ENCODE assay signal across 7 mouse cellular contexts in genomic region chr14:31226978-31227377, GRCm38 (mm10). TPM values are rescaled to one million over a fixed set of nuclear protein-coding genes. Genes with fewer than 3 reads are reported as not detected.
DNase-seq lines count a peak whose midpoint lies in the region; ATAC-seq and TF ChIP-seq lines count a peak whose summit lies in the region.

No protein-coding gene starts in this region.

- no peak overlapping the region for H3K27ac ChIP-seq in hindbrain, embryonic 14.5 days
- peak overlapping the region; percentile 42; the same call in 1 of the 2 replicates for H3K27ac ChIP-seq in limb, embryonic 10.5 days
- H3K27ac ChIP-seq in stomach, embryonic 16.5 days (ENCODE audit: low read length) = peak overlapping the region; percentile 67

- no peak for TF ChIP-seq POLR2A in lung, adult 2 months (IDR thresholded peaks at IDR 0.05; ENCODE audit: borderline replicate concordance, extremely low read depth, low read depth, low read length)

- H3K27me3 ChIP-seq in hindbrain, embryonic 14.5 days (ENCODE audit: control insufficient read depth, insufficient read depth, low read length) = no peaks in the 10 kb centered on the region
- no peaks in the 10 kb centered on the region for H3K27me3 ChIP-seq in limb, embryonic 10.5 days (ENCODE audit: low read depth, poor library complexity, severe bottlenecking)
- no peaks in the 10 kb centered on the region for H3K27me3 ChIP-seq in stomach, embryonic 16.5 days (ENCODE audit: control insufficient read depth, insufficient read depth, low read length)

- DNase-seq in lung, adult 18-20 months = peak; percentile 49 to 58
- no peak for DNase-seq in lung, adult 2 months
- no peak for DNase-seq in hindbrain, embryonic 14.5 days (ENCODE audit: low spot score)
- no peak for DNase-seq in limb, embryonic 10.5 days (ENCODE audit: low spot score)
- no peak for DNase-seq in embryo, embryonic 11 days

- ATAC-seq in frontal cortex, adult (ENCODE audit: low TSS enrichment) = peak; percentile 88
- ATAC-seq in hindbrain, embryonic 14.5 days (ENCODE audit: low FRiP score) = peak; percentile 57; the same call in 1 of the 2 replicates
- ATAC-seq in stomach, embryonic 16.5 days (ENCODE audit: insufficient read depth, low FRiP score) = peak; percentile 79; the same call in 1 of the 2 replicates

- H3K4me3 ChIP-seq in lung, adult 2 months (replicated peaks; ENCODE audit: extremely low read depth, low read depth, low read length) = no peak overlapping the region
- H3K4me3 ChIP-seq in hindbrain, embryonic 14.5 days (replicated peaks; ENCODE audit: low read length) = no peak overlapping the region
- H3K4me3 ChIP-seq in limb, embryonic 10.5 days = no peak overlapping the region
- no peak overlapping the region for H3K4me3 ChIP-seq in stomach, embryonic 16.5 days (replicated peaks; ENCODE audit: low read length)

- no peaks in the 10 kb centered on the region for H3K36me3 ChIP-seq in hindbrain, embryonic 14.5 days (replicated peaks; ENCODE audit: control insufficient read depth, insufficient read depth)
- no peaks in the 10 kb centered on the region for H3K36me3 ChIP-seq in limb, embryonic 10.5 days
- no peaks in the 10 kb centered on the region for H3K36me3 ChIP-seq in stomach, embryonic 16.5 days (ENCODE audit: control insufficient read depth, insufficient read depth, low read length)

- no peak overlapping the region for H3K9ac ChIP-seq in hindbrain, embryonic 14.5 days
- peak overlapping the region; percentile 51; the same call in 1 of the 2 replicates for H3K9ac ChIP-seq in stomach, embryonic 16.5 days (ENCODE audit: low read length)

- peaks cover 30% of the 10 kb centered on the region for H3K4me1 ChIP-seq in lung, adult 2 months (ENCODE audit: control insufficient read depth, insufficient read depth, low read length)
- H3K4me1 ChIP-seq in hindbrain, embryonic 14.5 days (replicated peaks; ENCODE audit: control insufficient read depth, insufficient read depth, low read length) = no peaks in the 10 kb centered on the region
- peaks cover 22% of the 10 kb centered on the region; the same call in 1 of the 2 replicates for H3K4me1 ChIP-seq in limb, embryonic 10.5 days
- peaks cover 13% of the 10 kb centered on the region for H3K4me1 ChIP-seq in stomach, embryonic 16.5 days (ENCODE audit: control insufficient read depth, insufficient read depth, low read length)

- H3K9me3 ChIP-seq in hindbrain, embryonic 14.5 days (ENCODE audit: control insufficient read depth, low read length) = no peaks in the 10 kb centered on the region
- H3K9me3 ChIP-seq in limb, embryonic 10.5 days (replicated peaks) = no peaks in the 10 kb centered on the region
- no peaks in the 10 kb centered on the region for H3K9me3 ChIP-seq in stomach, embryonic 16.5 days (replicated peaks; ENCODE audit: control insufficient read depth, low read length)

- no peak for TF ChIP-seq CTCF in lung, adult 2 months (IDR thresholded peaks at IDR 0.05; ENCODE audit: insufficient read depth, low read length)

- no peak overlapping the region for H3K4me2 ChIP-seq in hindbrain, embryonic 14.5 days (replicated peaks)
- no peak overlapping the region for H3K4me2 ChIP-seq in stomach, embryonic 16.5 days (ENCODE audit: low read depth, low read length)

- 22% methylated on average over 4 of the region's 4 CpGs for WGBS in lung, adult 2 months
- WGBS in hindbrain, embryonic 14.5 days = 64% methylated on average over 4 of the region's 4 CpGs
- WGBS in limb, embryonic 10.5 days = 88% methylated on average over 4 of the region's 4 CpGs
- 37% methylated on average over 4 of the region's 4 CpGs for WGBS in stomach, embryonic 16.5 days

RNA-seq across cellular contexts. Expression of gene Sema3g, which starts 9.3 kb away (rescaled TPM):
- 95.9 and 109 TPM in 2 replicates for polyA plus RNA-seq in lung, adult 2 months (2012; rRNA removed)
- polyA plus RNA-seq in hindbrain, embryonic 14.5 days (2014; fragmentation: Nextera tagmentation; extraction: Ambion mirVana) = 0.27 and 0.32 TPM in 2 replicates
- 0.51 and 0.73 TPM in 2 replicates for polyA plus RNA-seq in limb, embryonic 10.5 days (2016; fragmentation: Nextera tagmentation; extraction: Ambion mirVana)
- polyA plus RNA-seq in stomach, embryonic 16.5 days (2015; fragmentation: Nextera tagmentation; extraction: Ambion mirVana) = 0.67 and 0.90 TPM in 2 replicates

RNA-seq across cellular contexts. Expression of gene Nisch, which starts 10.2 kb away (rescaled TPM):
- 412 and 458 TPM in 2 replicates for polyA plus RNA-seq in lung, adult 2 months (2012; rRNA removed)
- 304 and 309 TPM in 2 replicates for polyA plus RNA-seq in hindbrain, embryonic 14.5 days (2014; fragmentation: Nextera tagmentation; extraction: Ambion mirVana)
- polyA plus RNA-seq in limb, embryonic 10.5 days (2016; fragmentation: Nextera tagmentation; extraction: Ambion mirVana) = 491 and 543 TPM in 2 replicates
- 289 and 291 TPM in 2 replicates for polyA plus RNA-seq in stomach, embryonic 16.5 days (2015; fragmentation: Nextera tagmentation; extraction: Ambion mirVana)

RNA-seq across cellular contexts. Expression of gene Tnnc1, which starts 18.9 kb away (rescaled TPM):
- polyA plus RNA-seq in lung, adult 2 months (2012; rRNA removed) = 25.4 and 32.2 TPM in 2 replicates
- polyA plus RNA-seq in hindbrain, embryonic 14.5 days (2014; fragmentation: Nextera tagmentation; extraction: Ambion mirVana) = 2.4 and 3.2 TPM in 2 replicates
- polyA plus RNA-seq in limb, embryonic 10.5 days (2016; fragmentation: Nextera tagmentation; extraction: Ambion mirVana) = 2.7 and 3.8 TPM in 2 replicates
- 6.3 and 46.9 TPM in 2 replicates for polyA plus RNA-seq in stomach, embryonic 16.5 days (2015; fragmentation: Nextera tagmentation; extraction: Ambion mirVana)

RNA-seq across cellular contexts. Expression of gene Phf7, which starts 24.1 kb away (rescaled TPM):
- 4.8 and 5.4 TPM in 2 replicates for polyA plus RNA-seq in lung, adult 2 months (2012; rRNA removed)
- polyA plus RNA-seq in hindbrain, embryonic 14.5 days (2014; fragmentation: Nextera tagmentation; extraction: Ambion mirVana) = 10.4 and 10.7 TPM in 2 replicates
- 11.3 and 11.7 TPM in 2 replicates for polyA plus RNA-seq in limb, embryonic 10.5 days (2016; fragmentation: Nextera tagmentation; extraction: Ambion mirVana)
- 9.5 and 12.7 TPM in 2 replicates for polyA plus RNA-seq in stomach, embryonic 16.5 days (2015; fragmentation: Nextera tagmentation; extraction: Ambion mirVana)

RNA-seq across cellular contexts. Expression of gene Bap1, which starts 24.3 kb away (rescaled TPM):
- 43.9 and 48.3 TPM in 2 replicates for polyA plus RNA-seq in lung, adult 2 months (2012; rRNA removed)
- 93.3 and 94.1 TPM in 2 replicates for polyA plus RNA-seq in hindbrain, embryonic 14.5 days (2014; fragmentation: Nextera tagmentation; extraction: Ambion mirVana)
- 133 and 148 TPM in 2 replicates for polyA plus RNA-seq in limb, embryonic 10.5 days (2016; fragmentation: Nextera tagmentation; extraction: Ambion mirVana)
- polyA plus RNA-seq in stomach, embryonic 16.5 days (2015; fragmentation: Nextera tagmentation; extraction: Ambion mirVana) = 64.1 and 69.0 TPM in 2 replicates

Comparison
In these comparisons a context has a peak if more than half of its experiments do, and no peak if none do; other contexts are left out.
1. DNase-seq: peak in lung, adult 18-20 months (2 of 2); none in lung, adult 2 months (single experiment), hindbrain, embryonic 14.5 days (single experiment), limb, embryonic 10.5 days (single experiment) and embryo, embryonic 11 days (single experiment).
2. RNA of gene Sema3g, which starts 9.3 kb away (polyA plus RNA-seq): 95.9 to 109 TPM in lung, adult 2 months; 0.67 to 0.90 TPM in stomach, embryonic 16.5 days, 0.51 to 0.73 TPM in limb, embryonic 10.5 days and 0.27 to 0.32 TPM in hindbrain, embryonic 14.5 days; every median in the first group is over 10 times any median in the second.
3. Peak in every context shown above with its lines, with median percentiles within 50 percentile points of each other: ATAC-seq.